Mouse (Mus musculus): ENCODE measurements around the gene Cnn2.

Cnn2 gene

DNA sequence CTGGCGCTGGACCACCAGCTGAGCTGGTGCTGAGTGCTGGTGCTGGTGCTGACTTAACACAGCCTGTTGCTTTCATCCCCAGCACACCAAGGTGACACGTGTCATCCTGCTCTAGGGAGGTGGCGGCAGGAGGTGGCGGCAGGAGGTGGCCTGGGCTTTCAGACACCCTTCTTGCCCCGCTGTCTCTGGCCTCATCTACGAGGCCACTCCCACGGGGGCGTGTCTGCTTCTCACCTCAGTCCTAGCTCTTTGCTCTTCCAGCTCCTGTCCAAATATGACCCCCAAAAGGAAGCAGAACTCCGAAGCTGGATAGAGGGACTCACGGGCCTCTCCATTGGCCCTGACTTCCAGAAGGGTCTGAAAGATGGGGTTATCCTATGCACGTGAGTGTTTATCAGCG lies 2.7 kb downstream of the Cnn2 start:
- DNase-seq (ENCODE audit: low spot score), result no peak

DNA sequence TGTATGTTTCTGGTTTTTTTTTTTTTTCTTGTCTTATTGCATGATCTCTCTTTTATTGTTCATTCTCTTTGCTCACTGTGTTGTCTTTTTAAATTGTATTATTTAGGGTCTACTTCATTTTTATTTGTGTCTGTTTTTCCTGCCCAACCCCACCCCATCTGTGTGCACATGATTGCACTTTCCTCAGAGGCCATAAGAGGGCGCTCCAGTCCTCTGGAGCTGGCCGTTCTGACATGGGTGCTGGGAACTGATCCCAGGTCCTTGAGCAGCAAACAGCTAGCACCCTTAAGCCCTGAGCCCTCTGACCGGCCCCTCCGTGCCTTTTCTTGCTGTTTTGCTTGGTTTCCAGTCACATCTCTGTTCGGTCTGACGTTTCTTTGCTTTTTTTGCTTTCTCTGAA lies 3.2 kb downstream of the Cnn2 start:
- no peak for DNase-seq (ENCODE audit: low spot score)

DNA sequence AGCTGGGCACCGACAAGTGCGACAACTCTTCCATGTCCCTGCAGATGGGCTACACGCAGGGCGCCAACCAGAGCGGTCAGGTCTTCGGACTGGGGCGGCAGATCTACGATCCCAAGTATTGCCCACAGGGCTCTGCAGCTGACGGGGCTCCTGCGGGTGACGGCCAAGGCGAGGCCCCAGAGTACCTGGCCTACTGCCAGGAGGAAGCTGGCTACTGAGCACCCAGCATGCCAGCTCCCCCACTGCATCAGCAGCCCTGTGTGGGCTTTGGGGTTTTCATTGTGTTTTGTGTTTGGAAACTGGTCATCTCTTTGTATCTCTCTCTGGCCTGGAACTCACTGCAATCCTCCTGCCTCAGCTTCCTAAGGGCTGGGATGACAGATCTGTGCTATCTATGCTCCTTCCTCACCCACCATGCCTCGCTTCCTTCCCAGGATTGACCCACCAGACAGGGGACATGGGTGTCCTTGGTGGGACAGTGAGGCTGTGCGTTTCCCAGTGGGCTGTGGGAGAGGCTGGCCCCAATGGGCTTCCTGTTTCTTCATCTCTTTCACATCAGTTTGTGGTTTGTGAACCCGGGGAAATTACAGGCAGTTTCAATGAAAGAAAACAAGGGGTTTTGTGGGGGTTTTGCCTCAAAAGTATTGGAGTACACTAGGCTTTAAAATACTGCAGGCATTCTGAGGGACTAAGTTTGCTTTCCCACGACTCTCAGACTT lies 6.2 kb downstream of the Cnn2 start:
- DNase-seq (ENCODE audit: low spot score), result no peak

DNA sequence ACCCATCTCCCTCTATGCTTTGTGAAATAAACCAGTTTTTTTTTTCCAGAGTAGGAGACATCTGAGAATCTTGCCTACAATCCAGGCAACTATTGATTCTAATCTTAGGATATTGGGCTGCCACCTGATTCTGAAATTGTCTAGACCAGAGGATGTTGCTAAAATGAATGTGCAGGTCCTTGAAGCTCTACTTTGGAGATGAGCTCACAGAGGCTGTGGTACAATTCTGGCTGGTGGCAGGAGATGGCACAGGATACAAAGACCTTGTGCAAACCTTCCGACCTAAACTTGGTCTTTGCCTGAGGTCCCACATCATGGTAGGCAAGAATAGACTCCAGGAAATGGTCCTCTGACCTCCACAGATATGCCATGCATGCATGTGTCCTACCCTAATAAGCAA lies 7.3 kb downstream of the Cnn2 start:
- no peak for DNase-seq (ENCODE audit: low spot score)

DNA sequence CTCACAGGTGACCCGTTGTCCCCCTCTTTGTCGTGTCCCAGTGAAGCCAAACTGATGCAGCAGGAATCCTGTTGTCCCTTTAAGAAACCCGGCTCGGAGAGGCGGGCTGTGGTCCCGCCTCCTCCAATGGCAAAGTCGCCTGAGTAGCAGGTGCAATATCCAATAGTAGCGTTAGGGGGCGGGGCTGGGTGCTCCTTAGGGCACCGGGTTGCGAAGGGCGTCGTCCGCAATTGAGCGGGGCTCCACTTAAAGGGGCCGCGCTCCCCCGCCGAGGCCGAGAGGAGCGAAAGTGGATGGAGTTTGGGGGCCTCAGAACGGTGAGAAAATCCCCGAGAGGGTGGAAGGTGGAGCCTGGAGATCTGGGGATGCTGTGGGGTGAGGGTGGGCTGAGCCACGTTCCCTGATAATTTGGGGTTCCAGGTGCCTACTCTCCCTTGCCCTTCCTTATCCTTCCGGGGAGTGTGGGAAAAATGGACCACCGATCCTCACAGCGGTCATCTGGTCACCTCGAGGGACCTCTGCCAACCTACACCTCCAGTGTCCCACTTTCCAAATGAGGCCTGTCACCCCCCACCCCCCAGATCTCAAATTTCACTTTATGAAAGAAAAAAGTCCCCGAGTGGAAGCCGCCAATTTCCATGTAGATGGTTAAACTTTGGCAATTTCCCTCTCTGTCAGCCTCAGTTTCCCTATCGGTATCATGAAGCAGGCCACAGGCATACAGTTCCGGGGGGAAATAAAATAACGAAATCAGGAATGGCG lies 8.1 kb downstream of the Cnn2 start, which contains the start of gene Abca7:
Gene Abca7, plus strand, starts transcription at position 223 of the 762 bp plus-strand sequence.
- DNase-seq (ENCODE audit: low spot score), result peak; percentile 100

DNA sequence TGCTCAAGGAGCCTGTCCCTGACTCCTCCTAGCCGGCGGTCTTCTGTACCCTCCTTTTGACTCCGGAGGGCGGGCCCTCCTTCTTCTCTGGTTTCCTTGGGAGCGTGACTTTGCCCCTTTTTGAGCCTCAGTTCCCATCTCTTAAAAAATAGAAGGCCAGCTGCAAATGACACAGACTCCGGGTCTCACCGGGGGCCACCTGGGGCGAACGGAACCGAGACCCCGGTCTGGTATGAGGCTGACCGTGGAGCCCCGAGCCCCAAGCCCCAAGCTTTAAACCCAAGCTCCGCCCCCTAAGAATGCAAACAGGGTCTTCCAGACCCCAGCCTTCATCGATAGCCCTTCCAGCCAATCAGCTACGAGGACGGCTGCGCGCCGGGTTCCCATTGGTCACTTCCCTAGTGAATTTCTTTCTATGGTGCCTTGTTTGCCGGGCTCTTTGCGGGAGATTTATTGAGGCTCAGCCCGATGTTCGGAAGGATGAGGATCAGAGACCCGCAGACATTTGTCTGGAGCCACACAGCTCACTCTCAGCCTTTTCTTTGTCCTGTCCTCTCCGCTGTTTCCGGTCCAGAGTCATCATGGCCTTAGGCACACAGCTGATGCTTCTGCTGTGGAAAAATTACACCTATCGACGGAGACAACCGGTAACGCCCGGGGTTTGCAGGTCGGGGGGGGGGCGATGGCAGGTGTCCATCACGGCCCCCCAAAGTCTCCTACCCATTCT lies 8.8 kb downstream of the Cnn2 start:
- peak; percentile 91 for DNase-seq (ENCODE audit: low spot score)

DNA sequence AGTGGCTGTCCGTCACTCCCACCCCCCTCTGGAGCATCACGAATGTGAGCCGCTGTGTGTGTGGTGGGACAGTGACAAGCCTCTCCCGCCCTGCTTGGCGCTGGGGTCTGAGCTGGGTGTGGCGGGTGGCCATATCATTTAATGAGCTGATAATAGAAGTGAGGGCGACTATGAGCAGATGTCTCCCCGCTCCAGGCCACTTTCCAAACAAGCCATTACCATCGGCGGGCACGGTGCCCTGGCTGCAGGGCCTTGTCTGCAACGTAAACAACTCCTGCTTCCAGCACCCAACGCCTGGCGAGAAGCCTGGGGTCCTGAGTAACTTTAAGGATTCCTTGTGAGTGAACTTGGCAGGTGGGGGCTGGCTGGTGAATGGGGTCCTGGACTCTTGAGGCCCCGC lies 9.4 kb downstream of the Cnn2 start:
- DNase-seq (ENCODE audit: low spot score), result no peak

DNA sequence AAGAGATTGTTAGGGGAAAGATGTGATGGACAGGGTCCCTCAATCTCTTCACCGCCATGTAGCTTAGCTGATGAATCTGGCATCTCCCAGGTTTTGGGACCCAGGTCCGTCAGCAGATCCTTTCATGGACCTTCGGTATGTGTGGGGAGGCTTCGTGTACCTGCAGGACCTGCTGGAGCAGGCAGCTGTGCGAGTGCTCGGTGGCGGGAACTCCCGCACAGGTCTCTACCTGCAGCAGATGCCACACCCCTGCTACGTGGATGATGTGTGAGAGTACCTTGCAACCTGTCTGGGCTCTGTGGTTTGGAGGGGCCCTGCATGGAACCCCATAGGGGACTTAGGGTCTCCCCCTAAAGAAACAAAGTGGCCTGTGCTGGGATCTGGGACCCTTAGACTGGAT lies 13.6 kb downstream of the Cnn2 start:
- no peak for DNase-seq (ENCODE audit: low spot score)

DNA sequence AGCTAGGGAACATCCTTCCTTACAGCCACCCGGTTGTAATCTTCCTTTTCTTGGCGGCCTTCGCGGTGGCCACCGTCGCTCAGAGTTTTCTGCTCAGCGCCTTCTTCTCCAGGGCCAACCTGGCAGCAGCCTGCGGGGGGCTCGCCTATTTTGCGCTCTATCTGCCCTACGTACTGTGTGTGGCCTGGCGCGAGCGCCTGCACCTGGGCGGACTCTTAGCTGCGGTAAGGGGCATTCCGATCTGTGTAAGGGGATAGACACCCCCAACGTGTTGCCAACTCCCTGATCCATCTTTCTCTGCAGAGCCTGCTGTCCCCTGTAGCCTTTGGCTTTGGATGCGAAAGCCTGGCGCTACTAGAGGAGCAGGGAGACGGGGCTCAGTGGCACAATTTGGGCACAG lies 14.4 kb downstream of the Cnn2 start:
- DNase-seq (ENCODE audit: low spot score), result no peak

DNA sequence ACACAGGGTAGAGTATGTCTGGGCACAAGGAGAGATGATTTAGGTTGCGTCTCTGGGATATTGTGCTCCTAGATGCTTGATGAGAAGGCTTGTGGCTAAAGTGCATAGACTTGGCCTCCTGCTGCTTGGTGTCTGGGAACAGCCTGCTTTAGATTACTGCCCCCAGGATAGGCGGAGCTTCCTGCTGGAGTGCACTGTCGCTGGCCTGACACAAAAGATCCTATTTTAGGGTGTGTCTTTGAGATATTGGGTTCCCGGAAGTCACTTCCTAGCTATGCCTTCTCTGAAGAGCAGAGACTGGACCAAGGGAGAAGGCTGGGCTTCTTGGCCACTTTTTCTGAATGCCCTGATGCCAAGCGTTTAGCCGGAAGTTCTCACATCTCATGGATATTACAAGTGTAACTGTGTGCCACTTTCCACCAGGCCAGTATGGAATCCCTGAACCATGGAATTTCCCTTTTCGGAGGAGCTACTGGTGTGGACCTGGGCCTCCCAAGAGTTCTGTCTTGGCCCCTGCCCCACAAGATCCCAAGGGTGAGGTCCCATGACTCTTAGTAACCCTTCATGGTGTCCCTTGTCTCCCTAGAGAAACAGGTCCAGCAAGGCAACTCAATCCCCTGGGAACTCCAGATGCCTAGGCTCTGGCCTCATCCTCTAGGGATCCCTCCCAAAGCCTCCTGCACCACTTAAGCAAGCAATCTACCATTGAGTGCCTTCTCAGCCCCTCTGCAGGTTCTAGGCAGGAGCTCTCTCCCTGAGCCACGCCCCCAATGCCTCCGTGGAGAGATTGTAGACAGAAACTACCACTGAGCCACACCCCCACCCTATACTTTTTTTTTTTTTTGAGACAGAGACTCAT lies 15.2 kb downstream of the Cnn2 start:
- DNase-seq (ENCODE audit: low spot score), result no peak

DNA sequence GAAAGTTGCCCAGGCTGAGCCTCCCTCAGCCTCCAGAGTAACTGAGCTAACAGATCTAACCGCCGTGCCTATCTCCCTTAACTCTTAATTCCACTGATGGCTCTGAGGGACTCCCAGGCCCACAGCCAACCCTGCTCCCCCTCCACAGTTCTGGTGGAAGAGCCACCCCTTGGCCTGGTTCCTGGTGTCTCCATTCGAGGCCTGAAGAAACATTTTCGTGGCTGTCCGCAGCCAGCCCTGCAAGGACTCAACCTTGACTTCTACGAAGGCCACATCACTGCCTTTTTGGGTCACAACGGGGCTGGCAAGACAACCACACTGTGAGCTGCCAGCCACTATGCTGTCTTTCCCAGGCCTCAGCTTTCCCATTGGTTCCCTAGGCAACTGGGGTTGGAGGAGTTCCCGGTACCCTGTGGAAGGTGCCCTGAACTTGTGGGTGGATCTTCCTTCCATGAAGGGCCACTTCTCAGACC lies 15.9 kb downstream of the Cnn2 start:
- no peak for DNase-seq (ENCODE audit: low spot score)

DNA sequence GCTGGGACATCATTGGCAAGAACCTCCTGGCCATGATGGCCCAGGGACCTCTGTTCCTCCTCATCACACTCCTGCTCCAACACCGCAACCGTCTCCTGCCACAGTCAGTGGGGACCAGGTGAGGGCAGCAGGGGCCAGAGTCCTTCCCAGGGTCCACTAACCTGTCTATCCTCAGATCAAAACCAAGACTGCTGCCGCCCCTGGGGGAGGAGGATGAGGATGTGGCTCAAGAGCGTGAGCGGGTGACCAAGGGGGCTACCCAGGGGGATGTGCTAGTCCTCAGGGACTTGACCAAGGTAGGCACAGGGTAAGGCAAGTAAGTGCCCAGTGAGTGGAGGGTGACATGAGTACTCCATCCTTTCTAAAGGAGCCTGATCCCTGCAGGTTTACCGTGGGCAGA lies 23.4 kb downstream of the Cnn2 start:
- no peak for DNase-seq (ENCODE audit: low spot score)

DNA sequence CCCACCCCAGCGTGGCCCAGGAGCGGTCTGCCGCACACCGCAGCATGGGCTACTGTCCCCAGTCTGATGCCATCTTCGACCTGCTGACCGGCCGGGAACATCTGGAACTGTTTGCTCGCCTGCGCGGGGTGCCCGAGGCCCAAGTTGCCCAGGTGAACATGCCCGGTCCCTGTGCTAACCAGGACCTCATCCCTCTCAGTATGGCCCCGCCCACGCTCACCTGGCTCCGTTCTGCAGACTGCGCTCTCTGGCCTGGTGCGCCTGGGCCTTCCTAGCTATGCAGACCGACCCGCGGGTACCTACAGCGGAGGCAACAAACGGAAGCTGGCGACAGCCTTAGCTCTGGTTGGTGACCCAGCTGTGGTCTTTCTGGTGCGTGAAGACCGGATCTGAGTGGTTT lies 25.2 kb downstream of the Cnn2 start:
- DNase-seq (ENCODE audit: low spot score), result no peak

DNA sequence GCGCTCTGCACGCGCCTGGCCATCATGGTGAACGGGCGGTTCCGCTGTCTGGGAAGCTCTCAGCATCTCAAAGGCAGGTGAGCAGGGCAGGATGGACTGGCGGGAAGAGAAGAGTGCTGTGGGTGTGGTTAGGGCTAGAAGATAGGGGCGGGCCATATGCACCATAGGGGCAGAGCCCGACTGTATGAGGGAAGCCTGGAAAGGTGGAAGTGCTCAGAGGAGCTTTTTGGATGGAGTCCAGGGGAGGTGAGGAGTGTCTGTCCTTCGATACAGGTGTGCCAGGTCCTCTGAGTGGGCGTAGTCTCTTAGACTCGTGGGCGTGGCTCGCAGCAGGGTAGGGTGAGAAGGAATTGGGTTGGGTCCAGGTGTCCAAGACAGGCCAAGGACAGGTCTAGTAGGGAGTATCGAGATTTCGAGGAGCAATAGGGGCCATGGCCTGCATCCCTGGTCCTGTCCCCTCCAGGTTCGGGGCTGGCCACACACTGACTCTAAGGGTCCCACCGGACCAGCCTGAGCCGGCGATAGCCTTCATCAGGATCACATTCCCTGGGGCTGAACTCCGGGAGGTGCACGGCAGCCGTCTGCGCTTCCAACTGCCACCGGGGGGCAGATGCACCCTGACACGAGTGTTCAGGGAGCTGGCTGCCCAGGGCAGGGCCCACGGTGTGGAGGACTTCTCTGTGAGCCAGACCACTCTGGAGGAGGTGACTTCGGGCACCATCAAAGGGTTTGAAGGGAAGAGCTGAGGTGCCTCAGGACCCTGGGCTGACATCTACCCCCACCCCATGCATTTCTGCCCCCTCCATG lies 26.3 kb downstream of the Cnn2 start:
- no peak for DNase-seq (ENCODE audit: low spot score)

DNA sequence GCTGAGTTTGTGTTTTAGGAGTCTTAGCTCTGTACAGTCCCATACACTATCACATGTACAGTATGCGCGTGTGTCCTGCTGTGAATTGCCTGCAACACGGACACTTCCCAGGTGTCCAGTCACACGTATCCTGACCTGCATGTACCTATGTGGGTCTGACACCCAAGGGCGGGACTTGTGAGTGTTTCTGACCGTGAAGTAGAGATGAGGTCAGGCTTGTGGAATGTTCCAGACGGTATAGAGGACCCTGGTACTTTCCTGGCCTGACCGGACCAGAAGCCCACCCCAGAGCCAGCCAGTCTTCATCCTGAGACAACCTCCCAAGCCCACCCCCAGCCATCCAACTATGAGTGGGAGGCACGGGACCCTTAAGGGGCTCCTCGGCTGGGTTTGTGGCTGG lies 27.2 kb downstream of the Cnn2 start:
- DNase-seq (ENCODE audit: low spot score), result no peak

DNA sequence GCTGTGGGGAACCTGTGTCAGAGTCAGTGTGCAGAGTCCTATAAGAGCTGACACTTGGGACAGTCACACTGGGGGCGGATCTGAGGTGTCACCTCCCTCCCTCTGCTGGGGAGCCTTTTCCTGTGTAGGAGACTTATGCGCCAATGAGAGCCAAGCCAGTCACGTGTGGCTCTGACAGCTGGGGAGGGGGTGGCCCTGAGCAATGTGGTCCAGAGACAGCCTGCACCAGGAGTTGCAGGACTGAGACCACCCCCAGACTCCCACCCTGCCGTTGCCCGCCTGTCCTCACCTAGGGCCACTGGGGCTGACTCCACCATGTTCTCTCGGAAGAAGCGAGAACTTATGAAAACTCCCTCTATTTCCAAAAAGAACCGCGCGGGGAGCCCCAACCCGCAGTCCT lies 28.1 kb downstream of the Cnn2 start, which contains the start of gene Arhgap45:
Gene Arhgap45, plus strand, starts transcription at position 143 of the 400 bp plus-strand sequence.
- no peak for DNase-seq (ENCODE audit: low spot score)

DNA sequence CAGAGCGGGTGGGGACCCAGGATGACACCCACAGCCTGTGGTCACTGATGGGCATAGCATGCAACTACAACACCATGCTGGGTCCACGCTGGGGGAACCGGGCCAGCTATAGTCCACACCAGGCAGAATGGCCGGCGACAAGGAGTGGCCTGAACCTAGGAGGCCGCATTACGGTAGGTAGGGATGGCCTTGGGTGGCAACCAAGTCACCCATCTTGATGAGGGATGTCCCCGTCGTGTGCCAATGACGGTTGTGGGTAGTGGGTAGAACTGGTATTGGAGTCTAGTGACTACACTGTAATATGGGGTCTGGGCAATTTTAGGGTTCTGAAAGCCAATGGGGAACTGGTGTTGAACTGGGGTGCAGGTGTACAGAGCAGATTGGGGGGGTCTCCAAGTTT lies 28.5 kb downstream of the Cnn2 start:
- DNase-seq (ENCODE audit: low spot score), result no peak

DNA sequence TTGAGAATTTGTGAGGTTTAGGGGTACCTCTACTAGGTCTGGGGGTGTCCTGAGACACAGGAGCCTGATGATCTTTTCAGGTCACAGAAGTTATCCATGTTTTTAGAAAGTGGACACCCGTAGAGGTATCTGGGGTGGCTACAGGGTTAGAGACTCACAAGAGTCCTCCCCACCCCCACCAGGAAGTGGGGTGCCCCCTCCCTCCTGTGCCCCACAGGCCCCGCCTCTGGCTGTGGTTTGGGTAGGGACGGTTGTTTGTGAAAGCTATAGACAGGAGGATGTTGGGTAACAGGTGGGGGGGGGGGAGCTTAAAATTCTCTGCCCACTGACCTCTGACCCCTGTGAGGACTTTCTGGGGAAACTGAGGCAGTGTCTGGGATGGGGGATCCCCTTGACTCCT lies 29.0 kb downstream of the Cnn2 start:
- no peak for DNase-seq (ENCODE audit: low spot score)

DNA sequence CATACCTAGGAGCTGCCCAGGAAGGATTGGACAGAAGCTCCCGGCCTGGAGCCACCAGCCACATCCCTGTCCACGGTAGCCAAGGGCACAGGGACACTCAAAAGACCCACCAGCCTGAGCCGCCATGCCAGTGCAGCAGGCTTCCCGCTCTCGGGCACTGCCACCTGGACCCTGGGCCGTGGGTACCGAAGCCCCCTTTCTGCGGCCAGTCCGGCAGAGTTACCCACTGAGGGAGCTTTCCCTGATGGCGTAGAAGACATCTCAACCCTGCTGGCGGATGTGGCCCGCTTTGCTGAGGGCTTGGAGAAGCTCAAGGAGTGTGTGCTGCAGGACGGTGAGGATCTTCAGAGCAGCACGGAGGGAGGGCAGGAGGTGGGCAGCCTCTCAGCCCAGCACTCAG lies 29.4 kb downstream of the Cnn2 start:
- DNase-seq (ENCODE audit: low spot score), result no peak

DNA sequence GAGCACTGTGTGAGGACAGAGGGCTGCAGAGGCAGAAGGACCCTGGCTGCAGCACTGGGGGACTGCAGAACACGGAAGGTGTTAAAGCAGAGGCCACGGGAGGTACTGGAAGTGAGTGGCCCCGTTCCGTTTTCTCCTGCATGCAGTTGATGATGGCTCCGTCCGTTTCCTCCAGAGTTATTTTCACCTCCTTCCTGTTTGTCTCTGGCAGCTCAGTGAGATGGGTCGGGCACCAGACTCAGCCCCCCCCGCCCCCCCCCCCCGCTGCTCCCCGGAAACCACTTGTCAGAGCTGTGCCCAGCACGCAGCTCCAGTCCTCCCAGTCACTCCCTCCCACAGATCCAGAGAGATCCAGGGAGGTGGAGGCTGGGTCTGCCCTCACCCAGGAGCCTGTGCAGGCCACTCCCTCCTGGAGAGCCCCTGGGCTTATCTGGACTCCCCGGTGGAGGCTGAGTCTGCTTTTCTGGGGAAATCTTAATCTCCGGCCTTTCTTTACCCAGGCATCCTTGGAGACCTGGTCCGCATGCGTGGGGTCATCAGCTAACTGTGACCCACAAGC lies 30.4 kb downstream of the Cnn2 start:
- no peak for DNase-seq (ENCODE audit: low spot score)

Measured in retina, embryonic 14.5 days (tissue).